In genomic region chr17:62176336-62176735, GRCm38 (mm10) we compare ENCODE assay signal across 22 mouse cellular contexts.
DNase-seq lines count a peak whose midpoint lies in the region; ATAC-seq and TF ChIP-seq lines count a peak whose summit lies in the region.
"Had no signal": no experiment of that assay in that cellular context is flagged by ENCODE, and none has a peak within 500 bp of the region (broad histone marks: within the 10 kb centered on the region; RNA-seq: fewer than 3 reads in every experiment).

No protein-coding gene starts in this region.

- DNase-seq in cerebellum, postnatal 14 days = peak; percentile 22 to 28
- no peak for DNase-seq in frontal cortex, postnatal 10 days (ENCODE audit: low spot score in 2 of 2)
- peak; percentile 42 for DNase-seq in left cerebral cortex, postnatal 4 days
- DNase-seq in left cerebral cortex, adult 9 months (ENCODE audit: low spot score in 2 of 2) = no peak
- DNase-seq in brain, embryonic 14.5 days (ENCODE audit: low read depth) = peak; percentile 35
- DNase-seq: adrenal gland, postnatal 10 days; adrenal gland, postnatal 36 days; B cell, adult 2 months; cerebellum, adult 18-20 months; cerebellum, adult 9-10 months; cerebellum, postnatal 36 days; embryo, embryonic 11 days; gastrocnemius, postnatal 25 days; heart, adult 18-20 months; heart, postnatal 14 days; heart, postnatal 4 days; kidney, adult 2 months had no signal

- intact Hi-C loops in left cerebral cortex, postnatal 4 days (cut with DNase I) = no loop called here

- TF ChIP-seq POLR2A in brain, embryonic 14.5 days (IDR thresholded peaks at IDR 0.05; ENCODE audit: borderline replicate concordance, extremely low read depth, insufficient read depth, insufficient read length, poor library complexity, severe bottlenecking) = no peak

- no peak for TF ChIP-seq CTCF in brain, embryonic 14.5 days (IDR thresholded peaks at IDR 0.05; ENCODE audit: borderline replicate concordance, extremely low read depth, insufficient read depth, insufficient read length)

- no peak for ATAC-seq in cerebellum, adult (ENCODE audit: insufficient number of reproducible peaks, low FRiP score, low TSS enrichment)
- peak; percentile 72 for ATAC-seq in frontal cortex, adult (ENCODE audit: low TSS enrichment)
- ATAC-seq: forebrain, embryonic 15.5 days; intestine, postnatal 0 days; Patski had no signal

Comparison
In these comparisons a context has a peak if more than half of its experiments do, and no peak if none do; other contexts are left out.
1. DNase-seq: peak in cerebellum, postnatal 14 days (2 of 2), left cerebral cortex, postnatal 4 days (single experiment) and brain, embryonic 14.5 days (single experiment); none in frontal cortex, postnatal 10 days (0 of 2) and left cerebral cortex, adult 9 months (0 of 2).